Mouse (Mus musculus) right cerebral cortex, postnatal 36 days (tissue): ENCODE measurements around the gene Espl1.

Source experiments
- DNase-seq, 2 experiments: peaks; one replicate each; pipeline ENCODE4 v3.0.0; 2022; ENCODE audit warnings: low spot score in 2 of 2, mixed read lengths in 1 of 2

Gene Espl1

GRCm38 (mm10) chr15:102295633-102296367 is at the start of gene Espl1:
Gene Espl1, plus strand, starts transcription at chr15:102296266.
- DNase-seq = peak; percentile 89 to 91

- DNase-seq = peak; percentile 86 to 89
Measured at GRCm38 (mm10) chr15:102246866-102247251, 49.2 kb upstream of the Espl1 start.

- DNase-seq = no peak
Measured at GRCm38 (mm10) chr15:102247252-102248130, 48.6 kb upstream of the Espl1 start.

- no peak for DNase-seq
Measured at GRCm38 (mm10) chr15:102248131-102248811, 47.8 kb upstream of the Espl1 start.

- DNase-seq = no peak
Measured at GRCm38 (mm10) chr15:102248812-102249191, 47.3 kb upstream of the Espl1 start.

- no peak for DNase-seq
Measured at GRCm38 (mm10) chr15:102249251-102249691, 46.8 kb upstream of the Espl1 start.

GRCm38 (mm10) chr15:102249967-102250366 is 46.1 kb upstream of the Espl1 start:
- DNase-seq = no peak

GRCm38 (mm10) chr15:102250521-102250920 is 45.5 kb upstream of the Espl1 start:
- no peak for DNase-seq

GRCm38 (mm10) chr15:102255547-102256255 is 40.4 kb upstream of the Espl1 start:
- DNase-seq = no peak

GRCm38 (mm10) chr15:102256431-102257201 is 39.5 kb upstream of the Espl1 start:
- no peak for DNase-seq

GRCm38 (mm10) chr15:102257202-102258075 is 38.6 kb upstream of the Espl1 start, which contains the start of gene Rarg:
Gene Rarg, minus strand, starts transcription at chr15:102257517.
- no peak for DNase-seq

- no peak for DNase-seq
Measured at GRCm38 (mm10) chr15:102258076-102258470, 38.0 kb upstream of the Espl1 start.

- DNase-seq = no peak
Measured at GRCm38 (mm10) chr15:102258581-102259253, 37.3 kb upstream of the Espl1 start.

- peak; percentile 51 to 64 for DNase-seq
Measured at GRCm38 (mm10) chr15:102262582-102262981, 33.5 kb upstream of the Espl1 start.

- no peak for DNase-seq
Measured at GRCm38 (mm10) chr15:102263037-102263436, 33.0 kb upstream of the Espl1 start.

- DNase-seq = no peak
Measured at GRCm38 (mm10) chr15:102265548-102265947, 30.5 kb upstream of the Espl1 start.

- DNase-seq = no peak
Measured at GRCm38 (mm10) chr15:102270274-102270960, 25.6 kb upstream of the Espl1 start, which contains the start of gene Gm9918. Gene Gm9918, plus strand, starts transcription at chr15:102270563.

GRCm38 (mm10) chr15:102271441-102271840 is 24.6 kb upstream of the Espl1 start:
- no peak for DNase-seq
